Mouse (Mus musculus) ovary, postnatal 14 days (tissue): ENCODE results near the gene Pelp1.
"Not testable (repeated sequence)": the region's sequence is repeated elsewhere in the genome, so short reads cannot be mapped to it uniquely, and the experiment has no call there.

ENCODE experiments used
- DNase-seq: peaks from one replicate; pipeline ENCODE4 v3.0.0; 2022; ENCODE audit warnings: low spot score

Pelp1 gene

DNA sequence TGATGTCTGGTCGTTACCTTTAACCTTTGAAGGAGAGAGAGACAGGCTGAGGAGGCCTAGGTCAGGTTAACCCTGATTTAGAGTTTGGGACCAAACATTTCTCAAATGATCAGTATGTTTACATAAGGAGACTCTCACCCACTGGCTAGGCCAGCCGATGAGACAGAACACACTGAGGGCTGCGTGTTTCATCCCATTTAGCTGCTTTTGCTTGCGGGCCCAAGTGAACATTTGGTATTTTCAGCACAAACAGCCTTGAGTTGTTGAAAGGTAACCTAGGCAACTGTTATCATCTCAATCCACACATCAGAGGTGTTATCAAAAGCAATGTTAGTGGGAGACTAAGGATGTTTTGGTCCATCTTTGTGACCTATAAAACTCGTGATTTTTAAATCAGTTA is 9.7 kb upstream of the Pelp1 start:
- DNase-seq, result no peak

DNA sequence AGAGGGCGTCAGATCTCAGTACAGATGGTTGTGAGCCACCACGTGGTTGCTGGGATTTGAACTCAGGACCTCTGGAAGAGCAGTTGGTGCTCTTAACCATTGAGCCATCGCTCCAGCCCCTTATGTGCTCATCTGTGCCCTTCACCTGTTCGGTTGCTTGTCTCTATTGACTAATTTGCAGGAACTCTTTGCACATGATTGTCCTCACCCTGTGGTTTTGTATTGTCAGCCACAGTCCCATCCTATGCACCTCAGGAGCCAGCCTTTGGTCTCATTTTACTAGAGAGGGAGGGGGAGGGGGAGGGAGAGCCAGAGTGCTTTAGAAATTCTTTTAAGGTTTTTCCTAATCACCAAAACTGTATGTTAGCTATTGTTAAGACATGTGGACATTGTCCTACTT is 8.4 kb upstream of the Pelp1 start:
- no peak for DNase-seq

DNA sequence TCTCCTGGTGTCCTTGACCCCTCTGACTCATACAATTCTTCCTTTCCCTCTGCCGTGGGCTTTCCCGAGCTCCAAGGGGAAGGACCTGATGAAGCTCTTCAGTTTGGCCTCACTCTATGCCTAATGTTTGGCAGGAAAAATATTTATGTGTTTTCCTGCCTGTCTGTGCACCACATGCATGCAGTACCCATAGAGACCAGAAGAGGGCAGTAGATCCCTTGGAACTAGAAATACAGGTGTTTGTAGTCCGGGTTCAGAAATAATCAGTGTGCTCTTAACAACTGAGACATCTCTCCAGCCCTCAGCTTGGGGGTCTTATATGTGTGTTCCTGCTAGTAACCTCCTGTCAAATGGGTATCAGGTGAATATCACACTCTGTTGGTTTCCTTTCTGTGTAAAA is 4.1 kb upstream of the Pelp1 start:
- DNase-seq, result peak; percentile 76

DNA sequence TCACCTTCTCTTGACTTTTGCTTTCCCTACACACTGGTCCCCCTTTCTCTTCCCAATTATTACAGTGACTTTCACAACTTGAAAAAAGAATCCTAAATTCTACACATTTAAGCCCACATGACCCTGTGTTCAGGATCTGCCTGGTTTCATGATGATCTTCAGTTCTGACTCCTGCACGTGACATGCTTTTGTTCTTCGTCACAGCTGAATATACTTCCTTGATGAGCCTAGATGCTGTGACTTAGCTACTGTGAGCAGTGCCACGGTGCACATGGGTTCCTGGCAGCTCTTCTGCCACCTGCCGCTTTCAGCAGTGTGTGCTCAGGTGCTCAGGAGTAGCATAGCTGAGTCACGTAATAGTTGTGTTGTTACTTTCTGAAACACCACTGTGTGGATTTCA is 2.8 kb upstream of the Pelp1 start:
- no peak for DNase-seq

DNA sequence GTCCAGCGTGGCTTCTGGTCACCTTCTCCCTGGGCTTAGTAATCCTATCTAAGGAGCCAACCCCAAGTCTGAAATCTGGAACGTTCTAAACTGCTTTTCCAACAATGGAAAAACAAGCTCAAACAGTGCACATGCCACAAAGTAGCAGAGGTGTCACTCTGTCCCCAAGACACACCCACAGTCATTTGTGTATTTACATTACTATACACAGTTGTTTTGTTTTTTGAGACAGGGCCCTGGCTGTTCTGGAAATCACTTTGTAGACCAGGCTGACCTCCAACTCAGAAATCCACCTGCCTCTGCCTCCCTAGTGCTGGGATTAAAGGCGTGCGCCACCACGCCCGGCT is 439 bp upstream of the Pelp1 start:
- DNase-seq, result no peak

DNA sequence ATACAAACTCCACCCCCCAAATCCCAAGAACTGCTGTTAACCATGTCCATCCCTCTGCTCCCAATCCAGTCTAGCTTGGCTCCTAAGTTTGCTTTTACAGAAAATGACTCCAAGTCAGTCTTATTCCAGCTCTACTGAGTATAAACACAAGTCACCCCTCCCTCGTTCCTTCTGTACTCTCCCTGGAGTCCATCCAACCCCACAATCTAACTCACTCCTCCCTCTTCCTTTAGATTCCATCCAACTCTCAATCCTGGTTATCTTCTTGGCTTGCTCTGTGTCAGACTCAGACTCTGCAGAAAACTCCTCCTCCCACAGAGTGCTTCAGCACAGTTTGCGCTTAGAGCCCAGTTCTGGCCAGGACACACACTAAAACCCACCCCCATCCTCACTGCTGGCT is 6.2 kb downstream of the Pelp1 start:
- peak; percentile 34 for DNase-seq

DNA sequence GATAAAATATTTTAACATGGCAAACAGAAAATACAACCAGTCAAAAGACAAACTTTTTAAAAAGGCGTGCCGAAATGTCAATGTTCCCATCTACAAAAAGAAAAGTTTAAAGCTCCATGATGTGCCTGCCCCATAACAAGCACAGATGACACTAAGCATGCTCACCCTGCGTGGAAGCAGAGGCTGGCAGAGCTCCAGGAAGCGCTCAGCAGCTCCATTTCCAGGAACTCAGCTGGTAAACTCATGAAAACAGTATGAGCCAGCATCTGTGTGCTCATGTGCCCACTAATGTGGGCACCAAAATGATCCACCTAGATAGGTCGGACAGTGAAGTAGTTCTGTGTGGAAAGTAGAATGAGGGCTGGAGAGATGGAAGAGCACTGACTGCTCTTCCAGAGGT is 20.4 kb downstream of the Pelp1 start:
- no peak for DNase-seq

DNA sequence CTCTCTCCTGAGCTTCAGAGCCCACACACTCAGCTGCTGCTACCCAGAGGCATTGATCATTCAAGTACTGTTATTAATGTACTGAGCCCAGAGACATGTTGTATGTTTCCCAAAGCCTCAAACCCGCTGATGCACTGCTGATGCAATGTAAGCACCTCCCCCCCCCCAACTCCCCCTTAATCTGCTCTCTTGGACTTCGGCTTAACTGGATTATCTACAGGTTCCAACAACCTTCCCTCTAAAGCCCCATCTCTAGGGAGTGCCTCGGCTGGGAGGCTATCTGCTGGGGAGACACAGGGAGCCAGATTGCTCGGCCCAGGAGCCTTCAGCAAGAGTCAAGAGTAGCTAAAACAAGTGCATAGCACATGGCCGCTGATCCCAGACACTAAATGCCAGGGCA is 22.4 kb downstream of the Pelp1 start:
- DNase-seq, result no peak

DNA sequence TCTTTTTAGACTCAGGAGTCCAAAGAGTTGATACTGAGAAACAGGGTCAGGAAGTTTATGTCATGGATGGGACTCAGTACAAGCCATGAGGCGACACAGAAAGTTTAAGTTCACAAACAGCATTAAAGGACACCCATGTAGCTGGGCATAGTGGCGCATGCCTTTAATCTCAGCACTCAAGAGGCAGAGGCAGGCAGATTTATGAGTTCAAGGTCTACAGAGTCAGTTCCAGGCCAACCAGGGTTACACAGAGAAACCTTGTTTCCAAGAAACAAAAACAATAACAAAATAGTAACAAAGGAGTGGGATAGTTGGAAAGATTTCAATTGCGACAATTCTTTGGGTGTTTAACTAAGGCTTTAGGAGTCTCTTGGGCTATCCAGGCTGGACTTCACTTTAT is 25.7 kb downstream of the Pelp1 start:
- DNase-seq, result no peak

DNA sequence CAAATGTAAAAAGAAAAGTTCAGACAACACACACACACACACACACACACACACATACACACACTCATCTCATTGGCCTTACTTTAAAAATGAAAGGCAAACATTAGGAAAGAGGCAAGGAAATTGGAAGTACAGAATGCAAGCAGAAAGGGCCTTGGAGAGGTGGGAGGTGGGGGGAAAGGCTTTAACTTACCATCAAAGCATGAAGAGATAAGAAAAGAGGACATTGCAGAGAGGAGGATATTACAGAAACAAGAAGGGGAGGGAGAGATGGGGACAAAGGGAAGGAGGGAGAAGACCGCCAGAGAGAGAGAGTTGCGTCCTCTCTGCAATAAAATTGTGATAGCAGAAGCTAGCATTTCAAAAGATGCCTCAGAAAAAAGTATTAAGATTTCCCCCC is 28.5 kb downstream of the Pelp1 start:
- no peak for DNase-seq

DNA sequence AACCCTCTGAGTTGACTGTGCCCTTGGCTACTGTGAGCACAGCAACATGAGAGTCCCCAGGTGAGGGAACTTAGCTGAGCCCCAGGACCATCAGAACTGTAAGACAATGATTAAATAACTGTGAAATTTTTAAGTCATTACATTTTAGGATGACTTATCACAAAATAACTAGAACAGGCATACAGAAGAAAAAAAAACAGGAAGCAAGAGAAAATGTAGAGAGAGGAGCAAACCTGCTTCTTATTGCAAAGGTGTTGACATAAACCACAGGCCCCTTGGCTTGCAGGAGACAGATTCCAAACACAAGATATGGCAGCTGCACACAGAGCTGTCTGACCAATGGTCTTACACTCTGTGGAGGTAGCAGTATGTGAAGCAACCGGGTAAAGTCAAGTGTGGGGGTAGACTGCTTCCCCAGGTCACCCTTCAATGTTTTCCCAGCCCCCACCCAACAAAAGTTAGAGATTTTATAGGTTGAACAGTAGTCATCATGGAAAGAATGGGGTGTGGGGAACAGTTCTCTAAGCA is 29.3 kb downstream of the Pelp1 start:
- no peak for DNase-seq

DNA sequence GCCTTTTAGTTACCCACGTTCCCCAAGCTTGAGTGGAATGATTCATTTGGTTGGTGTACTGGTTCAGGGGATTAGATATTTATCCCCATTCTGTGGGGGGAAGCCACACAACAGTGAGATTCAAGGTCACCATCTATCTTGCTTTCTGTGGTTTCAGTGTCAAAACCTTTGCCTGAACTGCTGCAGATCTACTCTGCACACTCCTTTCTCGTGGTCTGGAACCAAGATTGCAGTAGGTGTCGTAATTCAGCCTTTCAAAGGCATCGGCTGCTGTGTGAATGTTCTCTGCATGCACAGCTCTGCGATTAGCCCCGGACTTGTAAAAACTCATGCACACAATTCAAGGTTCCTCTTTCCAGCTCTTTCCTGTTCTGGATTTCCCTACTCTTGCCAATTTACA is 33.8 kb downstream of the Pelp1 start:
- no peak for DNase-seq

DNA sequence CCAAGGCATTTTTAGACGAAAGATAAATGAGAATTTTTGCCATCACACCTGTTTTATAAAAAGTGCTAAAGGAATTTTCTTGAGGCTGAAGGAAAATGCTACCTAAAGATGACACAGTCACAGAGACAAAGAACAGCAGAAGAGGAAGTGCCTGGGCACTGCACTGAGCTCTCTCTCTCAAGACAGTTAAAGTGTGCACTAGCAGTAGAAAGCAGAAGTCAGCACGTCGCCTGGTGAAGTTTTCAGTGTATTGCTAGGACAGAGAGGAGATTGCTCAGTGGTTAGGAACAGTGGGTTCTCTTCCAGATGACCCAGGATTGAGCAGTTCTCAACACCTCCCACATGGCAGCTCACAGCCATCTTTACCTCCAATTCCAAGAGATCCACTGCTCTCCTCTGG is 35.5 kb downstream of the Pelp1 start:
- DNase-seq, result no peak

DNA sequence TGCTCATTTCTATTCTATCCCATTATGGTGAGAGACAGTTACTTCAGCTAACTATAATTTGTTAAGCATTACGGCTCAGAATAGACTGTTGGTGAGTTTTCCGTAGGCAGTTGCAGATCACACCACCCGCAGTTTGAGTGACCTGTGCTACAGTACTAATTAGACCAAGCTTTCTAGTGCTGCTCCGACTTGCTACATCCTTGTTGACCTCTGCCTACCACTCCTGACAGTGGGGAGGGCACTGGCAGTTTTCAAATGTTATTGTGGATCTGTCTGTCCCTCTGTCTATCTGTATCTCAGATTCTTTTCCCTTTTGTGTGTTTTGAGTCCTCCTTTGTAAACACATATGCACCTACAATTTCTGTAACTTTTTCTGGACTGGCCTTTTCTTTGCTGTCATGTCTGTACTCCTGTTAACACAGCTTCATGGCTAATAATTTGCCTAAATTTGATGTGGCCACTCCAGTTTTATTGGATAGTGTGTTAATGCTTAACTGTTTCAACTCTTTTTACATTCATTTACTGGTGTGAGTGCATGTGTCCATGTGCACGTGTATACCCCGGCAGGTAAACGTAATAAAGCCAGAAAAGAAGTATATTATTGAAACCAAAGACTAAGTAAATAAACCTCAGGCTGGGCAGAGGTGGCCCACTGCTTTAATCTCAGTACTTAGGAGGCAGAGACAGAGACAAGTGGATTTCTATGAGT is 36.8 kb downstream of the Pelp1 start:
- no peak for DNase-seq

DNA sequence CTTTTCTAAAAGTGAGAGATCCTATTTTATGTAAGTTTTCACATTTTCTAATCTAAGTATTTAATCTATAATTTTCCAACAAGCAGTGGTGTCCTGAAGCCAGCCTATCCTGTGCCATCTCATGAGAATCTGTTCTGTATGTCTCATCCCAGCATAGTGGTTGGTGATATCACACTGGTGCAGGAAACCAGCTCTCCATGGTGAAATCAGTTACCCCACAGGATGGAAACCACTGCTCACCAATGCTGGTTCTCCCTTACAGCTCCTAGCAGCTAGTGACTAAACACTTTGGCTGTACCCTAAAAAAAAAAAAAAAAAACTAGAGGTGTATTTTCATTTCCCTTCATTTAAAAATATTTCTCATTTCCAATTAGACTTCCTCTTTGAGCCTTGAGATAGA is 37.4 kb downstream of the Pelp1 start:
- no peak for DNase-seq

DNA sequence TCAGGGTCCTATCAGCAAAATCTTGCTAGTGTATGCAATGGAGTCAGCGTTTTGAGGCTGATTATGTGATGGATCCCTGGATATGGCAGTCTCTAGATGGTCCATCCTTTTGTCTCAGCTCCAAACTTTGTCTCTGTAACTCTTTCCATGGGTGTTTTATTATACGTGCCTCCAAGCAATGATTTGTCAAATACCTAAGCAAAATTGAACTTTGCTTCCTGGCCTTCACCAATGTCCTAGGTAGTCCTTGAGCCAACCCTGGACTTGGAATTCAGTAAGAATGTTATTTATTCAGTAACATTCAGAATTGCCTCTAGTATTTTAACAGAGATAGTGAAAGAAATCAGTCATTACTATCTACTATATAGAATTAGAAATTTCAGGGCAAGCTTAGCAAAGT is 41.2 kb downstream of the Pelp1 start:
- not testable (repeated sequence) for DNase-seq

DNA sequence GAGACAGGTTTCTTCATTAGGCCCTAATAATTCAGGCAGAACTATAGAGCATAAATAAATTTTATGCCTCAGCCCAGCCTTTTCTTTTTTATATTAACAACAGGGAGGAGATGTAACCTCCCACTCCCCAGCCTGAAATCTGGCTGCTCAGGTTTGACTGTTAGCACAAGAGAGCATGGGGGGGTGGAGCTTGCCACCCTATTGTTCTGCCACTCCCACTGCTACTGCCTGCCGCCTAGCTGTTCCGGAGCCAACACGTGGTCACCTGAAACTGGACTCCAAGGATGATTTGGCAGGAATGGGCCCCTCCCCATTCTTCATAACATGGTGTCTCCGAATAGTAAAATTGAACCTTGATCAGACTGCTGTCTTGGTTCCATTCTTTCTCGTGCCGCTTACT is 42.1 kb downstream of the Pelp1 start:
- not testable (repeated sequence) for DNase-seq

DNA sequence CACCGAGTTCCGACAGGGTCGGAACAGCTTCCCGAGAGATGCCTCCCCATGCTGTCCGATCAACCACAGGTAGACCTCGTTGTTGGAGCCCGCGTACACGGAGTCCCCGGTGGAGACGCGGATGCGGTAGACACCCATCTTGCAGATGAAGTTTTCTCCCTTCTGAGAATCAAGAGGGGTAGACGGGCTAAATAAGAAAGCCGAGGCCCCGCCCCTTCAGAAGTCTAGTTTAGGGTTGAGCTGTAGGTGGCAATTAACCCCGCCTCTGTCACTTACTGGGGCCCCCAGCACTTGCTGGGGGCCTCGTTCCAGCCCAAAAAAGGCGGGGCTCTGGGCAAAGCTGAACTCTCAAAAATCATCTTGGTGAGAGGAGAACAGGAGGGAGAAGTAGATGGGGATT is 58.0 kb downstream of the Pelp1 start, which contains the start of gene Alox15:
Alox15 (minus strand) TSS at position 164 of the 400 bp plus-strand sequence.
- no peak for DNase-seq

DNA sequence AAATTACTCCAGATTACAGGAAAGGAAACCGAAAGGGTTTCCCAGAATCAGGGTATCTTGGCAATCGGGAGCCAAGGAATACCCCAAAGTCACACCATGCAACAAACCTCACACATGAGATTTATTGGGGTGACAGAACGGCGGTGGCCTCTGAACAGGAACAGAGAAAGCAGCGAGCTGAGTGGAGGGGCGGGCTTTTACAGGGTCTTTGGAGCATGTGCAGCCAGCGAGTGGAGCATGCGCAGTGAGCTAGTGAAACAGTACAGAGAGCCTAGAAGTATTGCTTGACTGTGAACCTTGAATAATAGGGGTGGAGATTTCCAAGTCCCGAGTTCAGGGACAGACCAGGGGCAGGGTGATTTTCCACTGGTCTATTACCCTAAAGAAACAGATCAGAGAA is 61.2 kb downstream of the Pelp1 start:
- no peak for DNase-seq

DNA sequence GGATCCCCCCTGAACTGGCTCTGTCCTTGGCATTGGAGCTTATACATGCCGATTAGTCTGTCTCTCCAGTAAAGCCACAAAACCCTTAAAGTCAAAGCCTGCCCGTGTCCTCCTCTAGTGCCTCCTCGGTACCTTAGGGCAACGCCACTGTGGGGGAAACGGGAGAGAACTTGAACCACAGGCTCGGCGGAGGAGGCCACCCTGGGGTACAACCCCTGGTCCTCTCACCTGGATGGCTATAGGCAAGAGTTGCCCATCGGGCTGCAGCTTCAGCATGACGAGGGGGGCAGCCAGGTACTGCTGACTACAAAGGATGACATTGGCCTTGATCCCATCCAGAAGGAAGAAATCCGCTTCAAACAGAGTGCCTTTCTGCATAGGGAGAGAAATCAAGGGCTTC is 62.0 kb downstream of the Pelp1 start:
- no peak for DNase-seq

DNA sequence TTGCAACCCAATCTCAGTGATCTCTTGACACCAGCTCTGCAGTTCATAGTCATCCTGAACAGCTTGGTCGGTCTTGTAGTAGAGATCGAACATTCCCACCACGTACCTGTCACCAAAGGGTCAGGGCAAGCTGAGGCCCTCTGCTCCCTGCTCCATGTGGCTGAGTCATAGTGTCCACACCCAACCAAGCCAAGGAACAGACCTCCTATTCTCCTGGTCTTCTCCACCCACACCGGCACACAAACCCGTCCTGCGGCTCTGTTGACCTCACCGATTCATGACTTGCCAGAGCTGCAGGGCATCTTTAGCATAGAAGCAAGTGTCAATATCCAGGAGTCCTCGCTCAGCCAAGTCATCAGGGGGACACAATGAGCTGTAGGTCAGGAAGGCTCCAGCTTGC is 64.3 kb downstream of the Pelp1 start:
- DNase-seq, result no peak

DNA sequence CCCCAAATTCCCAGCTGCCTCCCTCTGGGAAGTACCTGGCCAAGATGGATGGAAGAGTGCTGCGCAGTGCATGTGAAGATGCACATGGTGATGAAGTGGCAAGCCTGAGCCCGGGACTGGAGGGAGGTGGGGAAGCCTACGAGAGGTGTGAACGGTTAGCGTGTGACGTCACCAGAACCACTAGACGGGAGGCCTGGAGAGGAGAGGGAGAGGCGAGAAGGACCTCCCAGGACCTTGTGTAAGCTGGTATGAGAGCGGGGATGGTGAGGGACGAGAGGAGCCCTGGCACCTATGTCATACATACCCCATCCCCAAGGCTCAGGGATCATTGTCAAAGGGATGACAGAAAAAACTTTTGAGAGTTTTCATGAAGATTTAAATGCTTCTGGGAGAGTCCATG is 64.8 kb downstream of the Pelp1 start:
- no peak for DNase-seq
